Mouse (Mus musculus) layer of hippocampus, adult 2 months (tissue): ENCODE results near the gene Mybphl. TPM values are rescaled to one million over a fixed set of nuclear protein-coding genes. Genes with fewer than 3 reads are reported as not detected.

Experiments
- DNase-seq, 2 experiments: peaks; one replicate each; pipeline ENCODE4 v3.0.0; 2022; ENCODE audit warnings: low spot score in 2 of 2
- H3K27ac ChIP-seq: fragments of 200-600 bp; 2 replicates; pipeline ENCODE4 v1.8.1; 2022
- H3K4me3 ChIP-seq: fragments of 200-600 bp; 2 replicates; pipeline ENCODE4 v1.8.1; 2022; ENCODE audit warnings: mild to moderate bottlenecking
- CTCF ChIP-seq: fragments of 200-600 bp; conservative IDR thresholded peaks from 2 replicates; pipeline ENCODE4 v1.8.1; 2022; ENCODE audit warnings: antibody characterized with exemption, mild to moderate bottlenecking, moderate library complexity
- total RNA-seq, 2 experiments: library from RNA; stranded (reverse); gene quantifications; 2 replicates each; pipeline ENCODE4 v1.2.3; 2021

Mybphl gene
- total RNA-seq, 2 experiments from 2014 or later, result 0.83 to 1.5 TPM

DNA sequence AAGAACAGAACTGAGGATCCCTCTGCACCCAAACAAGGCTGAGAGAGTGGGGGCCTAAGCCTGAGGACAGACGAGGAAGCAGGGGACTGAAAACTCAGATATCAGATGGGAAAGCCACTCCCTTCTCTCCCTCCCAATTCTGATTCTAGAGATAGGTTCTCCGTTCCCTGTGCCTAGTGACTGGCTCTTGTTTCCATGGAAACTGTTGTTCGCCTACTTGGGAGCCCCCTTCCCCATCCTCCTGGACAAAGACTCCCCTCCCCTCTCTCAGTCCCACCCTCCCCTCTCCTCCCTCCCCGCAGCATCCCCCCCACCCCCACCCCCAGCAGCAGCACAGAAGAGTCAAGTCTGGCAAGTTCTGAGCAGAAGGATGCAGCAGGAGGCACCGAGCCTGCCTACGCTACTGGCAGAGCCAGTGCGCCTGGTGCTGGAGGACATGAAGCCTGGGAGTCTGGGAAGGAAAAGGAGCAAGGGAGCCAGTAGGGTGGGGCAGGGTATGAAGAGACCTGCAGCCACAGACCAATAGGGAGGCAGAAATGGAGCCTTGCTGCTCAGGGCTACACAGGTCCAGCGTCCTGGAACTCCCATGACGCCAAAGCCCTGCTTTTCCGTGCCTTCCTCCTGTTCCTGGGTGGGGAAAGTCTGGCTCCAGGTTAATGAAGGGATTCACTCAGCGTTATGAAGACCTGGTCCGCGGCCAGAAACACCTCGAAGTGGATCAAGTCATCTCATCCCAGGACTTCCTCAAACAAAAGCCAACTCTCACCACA is 41.0 kb downstream of the Mybphl start:
- no peak overlapping the region; the same call in 1 of the 2 replicates for H3K4me3 ChIP-seq
- TF ChIP-seq CTCF, result no peak
- peak; percentile 67 to 82 for DNase-seq
- H3K27ac ChIP-seq, result peak overlapping the region; percentile 88

DNA sequence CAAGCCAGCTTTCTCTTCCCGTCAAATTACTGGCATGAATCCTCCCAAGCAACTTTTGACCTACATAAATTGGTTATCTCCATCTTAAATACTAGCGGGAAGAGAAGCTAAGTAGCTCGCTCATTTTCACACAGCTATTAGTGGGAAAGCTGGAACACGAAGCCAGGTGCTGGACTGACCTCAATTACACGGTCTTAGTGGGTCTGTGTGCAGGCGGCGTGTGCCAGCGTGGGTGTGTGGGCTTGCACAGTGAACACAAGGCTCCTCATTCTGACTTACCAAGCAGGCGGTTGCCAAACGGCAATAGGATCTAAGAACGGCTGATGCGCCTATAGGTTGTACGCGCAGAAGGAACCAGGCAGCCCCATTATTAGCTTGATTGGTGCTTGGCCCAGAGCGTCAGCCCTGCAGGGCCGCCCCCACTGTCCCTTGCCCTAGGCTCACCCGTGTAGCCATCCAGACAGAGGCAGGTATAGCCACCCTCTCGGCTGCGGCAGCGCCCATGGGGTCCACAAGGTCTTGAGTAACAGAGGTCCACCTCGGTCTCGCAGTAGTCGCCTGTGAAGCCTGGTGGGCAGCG is 41.7 kb downstream of the Mybphl start:
- DNase-seq, result no peak
- no peak for TF ChIP-seq CTCF

DNA sequence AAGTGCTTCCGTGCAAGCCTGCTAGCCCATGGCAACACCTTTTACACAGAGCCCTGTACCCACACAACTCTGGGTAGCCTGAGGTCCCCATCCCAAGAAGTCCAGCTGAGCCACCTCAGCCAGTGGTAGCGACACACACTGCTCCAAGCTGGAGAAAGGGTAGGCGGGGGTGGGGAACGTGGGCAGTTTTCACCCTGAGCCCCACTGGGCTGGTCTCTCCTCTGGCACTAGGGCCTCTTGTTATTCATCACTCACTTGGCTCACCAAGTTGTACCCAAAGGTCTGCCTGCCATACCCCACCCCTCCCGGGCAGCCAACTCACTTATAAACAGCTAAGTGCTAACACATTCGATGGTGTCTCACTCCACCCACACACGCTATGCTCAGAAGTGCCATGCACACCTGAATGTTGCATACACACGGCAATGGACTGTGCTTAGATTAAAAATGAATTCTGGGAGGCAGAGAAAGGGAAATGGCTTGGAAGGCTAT is 43.9 kb downstream of the Mybphl start:
- DNase-seq, result no peak
- Histone ChIP-seq H3K27ac (0 out of 2 replicates have a peak overlapping the region, but pooled peaks have one; percentile 23), H3K4me3 (no peak overlapping the region)
- no peak for TF ChIP-seq CTCF

More for the DNA sequence above, 41.7 kb downstream of the Mybphl start:
- Histone ChIP-seq H3K27ac (peak overlapping the region; percentile 88), H3K4me3 (no peak overlapping the region)

DNA sequence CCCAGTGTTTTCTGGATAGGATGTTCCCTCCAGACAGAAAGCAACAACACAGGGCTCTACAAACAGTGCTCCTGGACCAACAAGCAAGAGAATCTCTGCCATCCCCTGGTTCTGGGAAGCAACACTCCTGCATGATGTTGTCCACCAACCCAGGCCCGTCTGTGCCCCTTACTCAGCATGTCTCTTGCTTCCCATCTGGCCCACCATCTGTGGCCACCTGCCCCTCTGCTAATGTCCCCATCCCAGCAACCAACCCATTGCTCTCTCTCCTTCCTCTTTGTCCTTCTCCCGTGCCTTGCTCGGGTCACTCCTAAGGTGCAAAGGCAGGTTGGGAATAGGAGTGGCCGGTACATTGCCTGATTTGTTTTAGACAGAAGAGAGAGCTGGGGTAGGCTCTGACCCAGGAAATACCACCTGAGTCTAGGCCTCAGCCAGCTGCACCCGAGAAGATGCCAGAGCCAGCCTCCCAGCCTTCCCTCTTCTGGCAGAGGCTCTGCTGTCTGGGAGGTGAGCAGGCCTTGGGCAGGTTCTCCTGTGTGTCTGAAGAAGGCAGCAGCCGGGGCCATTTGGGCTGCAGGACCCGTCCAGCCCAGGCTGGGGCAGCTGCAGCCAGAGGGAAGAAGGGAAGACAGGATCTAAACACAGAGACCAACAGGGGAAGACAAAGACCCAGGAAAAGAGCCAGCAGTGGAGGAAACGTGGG is 45.1 kb downstream of the Mybphl start:
- no peak for DNase-seq
- no peak for TF ChIP-seq CTCF
- H3K4me3 ChIP-seq, result peak overlapping the region; percentile 57
- peak overlapping the region; percentile 69 for H3K27ac ChIP-seq

DNA sequence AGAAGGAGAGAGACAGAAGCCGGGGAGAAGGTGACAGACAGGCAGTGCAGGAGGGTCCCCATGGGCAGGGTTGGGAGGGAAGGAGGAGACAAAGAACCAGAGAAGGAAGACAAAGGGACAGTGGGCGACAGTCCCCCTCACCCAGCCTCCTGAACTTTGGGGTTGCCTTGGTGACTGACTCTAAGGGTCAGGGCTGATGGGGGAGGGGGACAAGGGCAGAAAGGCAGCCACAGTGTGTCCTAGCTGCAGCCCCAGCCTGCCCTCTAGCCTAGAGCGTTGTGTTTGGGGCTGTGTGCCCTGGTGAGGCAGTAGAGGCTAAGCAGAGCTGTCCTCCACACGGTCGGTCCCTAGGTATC is 45.6 kb downstream of the Mybphl start:
- DNase-seq, result no peak
- no peak for TF ChIP-seq CTCF
- H3K27ac ChIP-seq, result peak overlapping the region; percentile 69
- H3K4me3 ChIP-seq, result peak overlapping the region; percentile 57

DNA sequence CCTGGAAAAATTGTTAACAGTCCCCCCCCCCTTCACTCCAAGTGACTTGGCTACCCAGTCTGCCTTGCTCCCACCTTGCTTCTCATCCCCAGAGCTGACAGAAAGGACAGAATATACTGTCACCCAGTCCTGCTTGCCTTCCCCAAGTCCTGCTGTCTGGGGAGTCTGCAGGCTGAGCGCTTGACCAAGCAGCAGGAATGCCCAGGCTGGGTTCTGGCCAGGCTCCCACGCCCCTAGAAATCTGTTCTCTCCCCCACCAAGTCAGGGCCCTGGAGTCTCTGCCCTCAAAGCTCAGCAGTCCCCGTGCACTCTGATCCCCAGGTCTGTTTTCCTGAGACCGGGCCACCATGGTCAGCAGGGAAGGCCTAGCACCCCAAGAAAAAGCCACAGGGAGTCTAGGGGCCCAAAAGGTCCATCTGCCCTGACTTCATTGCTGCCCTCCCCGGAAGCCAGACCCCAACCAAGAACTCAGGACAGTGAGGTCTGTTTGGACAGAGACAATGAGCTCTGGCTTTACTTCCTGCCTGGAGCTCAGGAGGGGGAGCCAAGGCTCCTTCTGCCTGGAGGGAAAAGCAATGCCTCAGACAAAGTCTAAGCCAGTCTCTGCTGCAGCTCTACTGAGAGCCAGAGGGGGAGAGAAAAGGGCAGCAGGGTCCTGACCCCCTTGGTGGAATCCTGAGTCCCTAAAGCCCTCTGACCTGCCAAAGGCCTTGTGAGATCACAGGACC is 46.5 kb downstream of the Mybphl start:
- no peak for TF ChIP-seq CTCF

DNA sequence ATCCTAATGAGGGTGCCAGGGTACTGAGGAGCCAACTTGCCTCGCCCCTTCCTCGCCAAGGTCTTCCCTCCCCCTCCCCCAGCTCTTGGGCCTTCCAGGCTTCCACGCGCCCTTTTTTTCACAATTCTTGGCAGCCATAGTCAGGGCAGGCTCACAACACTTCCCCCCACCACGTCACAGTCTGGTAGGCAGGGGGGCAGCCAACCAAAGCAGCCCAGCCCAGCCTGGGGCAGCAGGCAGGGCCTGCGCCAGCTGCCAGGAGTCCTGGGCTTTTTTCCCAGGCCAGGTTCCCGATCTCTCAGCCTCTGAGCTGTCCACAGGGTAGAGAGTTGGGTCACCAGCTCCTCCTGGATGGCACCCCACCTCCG is 47.0 kb downstream of the Mybphl start:
- peak overlapping the region; percentile 69 for H3K27ac ChIP-seq
- no peak for TF ChIP-seq CTCF
- peak overlapping the region; percentile 57 for H3K4me3 ChIP-seq
- peak in 1 of 2 experiments; percentile 69 for DNase-seq

More for the DNA sequence above, 46.5 kb downstream of the Mybphl start:
- Histone ChIP-seq H3K4me3 (peak overlapping the region; percentile 57), H3K27ac (peak overlapping the region; percentile 69)
- DNase-seq, result no peak

DNA sequence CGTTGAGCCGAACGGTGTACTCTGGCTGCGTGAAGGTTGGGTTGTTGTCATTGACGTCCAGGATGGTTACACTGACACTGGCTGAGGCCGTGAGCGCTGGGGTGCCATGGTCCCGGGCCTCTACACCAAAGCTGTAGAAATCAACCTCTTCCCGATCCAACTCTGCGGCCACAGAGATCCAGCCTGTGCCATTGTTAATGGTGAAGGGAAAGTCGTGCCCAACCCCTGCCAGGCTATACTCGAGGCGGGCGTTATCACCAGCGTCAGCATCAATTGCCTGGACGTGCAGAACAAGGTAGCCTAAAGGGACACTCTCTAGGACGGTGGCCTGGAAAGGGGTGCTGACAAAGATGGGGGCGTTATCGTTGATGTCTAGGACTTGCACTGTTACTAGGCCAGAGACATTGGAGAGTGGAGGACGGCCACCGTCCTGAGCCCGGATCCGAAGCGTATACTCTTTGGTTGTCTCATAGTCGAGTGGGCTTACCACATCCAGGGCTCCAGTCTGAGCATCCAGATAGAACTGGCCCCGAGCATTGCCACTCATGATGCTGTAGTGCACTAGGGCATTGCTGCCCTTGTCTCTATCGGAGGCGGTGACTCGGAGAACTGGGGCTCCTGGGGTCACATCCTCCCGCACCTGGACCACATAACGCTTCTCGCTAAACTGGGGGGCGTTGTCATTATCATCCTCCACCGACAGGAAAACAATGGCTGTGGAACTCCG is 49.1 kb downstream of the Mybphl start:
- Histone ChIP-seq H3K27ac (no peak overlapping the region), H3K4me3 (no peak overlapping the region)
- TF ChIP-seq CTCF, result no peak
- DNase-seq, result no peak

DNA sequence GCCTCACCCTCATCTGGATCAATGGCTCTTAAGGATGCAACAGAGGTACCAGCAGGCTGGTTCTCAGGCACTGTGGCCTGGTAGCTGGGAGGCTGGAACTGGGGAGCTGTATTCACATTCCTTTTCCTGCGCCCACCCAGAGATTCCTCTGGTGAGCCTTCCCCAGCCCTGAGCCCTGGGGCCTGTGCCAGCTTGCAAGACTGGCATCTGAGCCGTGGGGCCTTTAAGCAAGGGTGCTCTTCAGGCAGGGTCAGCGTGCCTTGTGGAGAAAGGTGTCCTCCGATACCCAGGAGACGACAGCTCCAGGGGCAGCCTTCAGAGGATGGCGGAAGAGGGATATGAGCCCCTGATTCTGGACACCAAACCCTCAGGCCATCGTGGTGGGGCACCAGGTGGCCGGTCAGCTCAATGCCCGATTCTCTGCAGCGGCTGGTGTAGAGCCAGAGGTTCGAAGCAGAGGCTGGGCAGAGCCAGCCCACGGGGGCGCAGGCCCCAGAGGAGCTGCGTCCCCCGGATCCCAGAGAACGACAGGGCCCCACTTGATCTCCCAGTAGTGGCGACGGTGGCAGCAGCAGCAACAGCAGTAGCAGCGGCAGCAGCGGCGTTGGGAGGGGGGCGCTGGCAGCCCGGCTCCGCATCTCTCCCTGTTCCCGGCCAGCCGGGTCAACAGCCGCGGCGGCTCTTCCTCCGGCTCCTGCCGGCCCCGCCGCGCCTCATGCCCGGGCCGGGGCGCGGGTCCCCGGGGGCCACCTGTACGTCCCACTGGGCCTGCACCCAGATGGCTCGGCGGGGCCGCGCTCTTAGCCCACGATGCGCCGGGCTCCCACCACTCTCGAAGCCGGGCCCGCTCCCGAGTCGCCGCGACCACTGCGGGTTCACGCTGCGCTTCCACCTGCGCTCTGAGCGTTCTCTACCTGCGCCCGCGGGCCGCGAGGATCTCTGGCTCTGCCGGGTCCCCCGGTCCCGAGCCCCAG is 50.4 kb downstream of the Mybphl start, which contains the start of gene Celsr2:
Gene Celsr2, minus strand, starts transcription at position 696 of the 974 bp plus-strand sequence.
- no peak for TF ChIP-seq CTCF
- Histone ChIP-seq H3K4me3 (peak within 1 kb of the TSS; percentile 91), H3K27ac (peak within 1 kb of the TSS; percentile 96)
- no peak for DNase-seq

DNA sequence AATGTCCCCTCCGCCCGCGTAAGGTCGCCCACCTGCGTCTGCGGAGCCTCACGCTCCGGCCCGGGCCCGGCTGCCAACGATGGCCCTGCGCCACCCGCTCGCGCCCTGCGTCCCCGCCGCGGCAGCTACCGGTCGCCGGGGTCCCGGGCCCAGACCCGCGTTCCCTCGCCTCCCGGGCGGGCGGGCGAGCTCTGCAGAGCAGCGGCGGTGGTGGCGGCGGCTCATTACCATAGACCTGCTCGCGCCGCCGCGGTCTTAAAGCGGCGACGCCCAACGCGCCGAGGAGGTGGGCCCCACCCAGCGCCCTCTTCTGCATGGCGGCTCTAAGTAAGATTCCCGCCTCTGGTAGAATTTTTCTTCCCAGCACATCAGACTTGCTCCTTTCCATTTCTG is 51.1 kb downstream of the Mybphl start:
- DNase-seq, result peak; percentile 84 to 86
- H3K27ac ChIP-seq, result peak overlapping the region; percentile 96
- peak overlapping the region; percentile 91 for H3K4me3 ChIP-seq
- TF ChIP-seq CTCF, result peak; percentile 29

DNA sequence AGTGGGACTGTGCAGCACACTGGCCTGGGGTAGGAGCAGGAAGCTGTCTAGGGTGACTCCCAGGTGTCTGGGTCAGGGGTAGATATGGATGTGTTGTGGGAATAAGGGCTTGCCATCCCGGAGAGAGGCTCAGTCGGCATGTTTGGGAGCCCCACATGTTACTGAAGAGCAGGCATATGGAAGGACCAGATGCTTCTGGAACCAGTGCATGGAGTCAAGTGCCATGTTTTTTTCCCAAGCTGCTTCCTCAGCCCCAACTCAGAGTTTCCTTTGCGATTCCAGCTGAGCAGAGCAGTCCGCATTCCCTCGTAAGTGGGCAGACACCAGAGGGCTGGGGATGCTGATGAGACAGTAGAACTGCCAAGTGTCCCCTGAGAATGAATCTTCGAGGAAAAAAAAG is 58.3 kb downstream of the Mybphl start:
- H3K4me3 ChIP-seq, result no peak overlapping the region
- H3K27ac ChIP-seq, result no peak overlapping the region; the same call in 1 of the 2 replicates
- no peak for TF ChIP-seq CTCF
- DNase-seq, result peak in 1 of 2 experiments; percentile 56
